Comparison of ENCODE assay signal across 1 mouse cellular context in the genomic region with DNA sequence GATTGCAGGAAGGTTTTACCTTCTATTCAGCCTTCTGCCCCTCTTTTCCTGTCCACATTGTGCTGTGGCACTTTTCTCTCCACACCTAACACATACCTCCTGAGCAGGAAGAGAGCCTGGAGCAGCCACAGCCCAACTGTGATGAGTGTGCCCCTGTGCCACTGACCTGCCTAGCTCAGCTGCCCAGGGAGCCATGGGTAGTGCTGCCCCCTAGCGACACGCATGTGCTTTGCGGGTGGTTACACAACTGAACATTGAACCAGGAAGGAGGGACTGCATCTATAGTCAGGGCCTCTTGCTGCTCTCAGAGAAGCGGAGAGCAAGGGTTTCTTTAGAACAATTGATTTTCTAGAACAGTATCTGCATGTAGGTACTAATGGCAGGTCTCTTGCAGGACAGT.
TF ChIP-seq lines count a peak whose summit lies in the region.

No protein-coding gene starts in this region.

TF ChIP-seq in CH12.LX, 34 proteins besides CTCF, POLR2A, EP300 and RAD21 (continued from another document):
- no peak; the same call in 1 of the 2 replicates for TF ChIP-seq HCFC1 (IDR thresholded peaks at IDR 0.05; ENCODE audit: low read depth, low read length)
